Mouse (Mus musculus): ENCODE measurements around the gene Elf1. TPM values are rescaled to one million over a fixed set of nuclear protein-coding genes. Genes with fewer than 3 reads are reported as not detected.
A peak's percentile ranks its signal among the peaks of the same experiment; 100 is the strongest.

Gene Elf1
- polyA plus RNA-seq, 1 experiment: 3.6 TPM

DNA sequence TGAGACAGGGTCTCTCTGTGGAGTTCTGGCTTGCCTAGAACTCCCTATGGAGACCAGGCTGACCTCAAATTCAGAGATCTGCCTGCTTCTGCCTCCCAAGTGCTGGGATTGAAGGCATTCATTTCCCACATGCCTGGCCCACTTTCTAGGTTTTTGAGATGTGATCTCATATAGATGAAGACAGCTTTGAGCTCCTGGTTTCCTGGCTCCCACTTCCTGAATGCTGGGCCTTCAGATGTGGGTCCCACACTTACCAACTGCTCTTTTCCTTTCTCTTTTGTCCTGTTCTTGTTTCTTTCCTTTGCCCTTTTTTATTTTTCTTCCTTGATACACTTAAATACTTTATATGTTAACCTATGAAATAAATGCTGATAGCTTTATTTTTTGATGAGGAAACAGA lies 56.9 kb downstream of the Elf1 start:
- Histone ChIP-seq H3K4me2 (ENCODE audit: low read depth) (no peak overlapping the region), H3K36me3 (ENCODE audit: control insufficient read depth, insufficient read depth) (no peaks in the 10 kb centered on the region), H3K4me3 (no peak overlapping the region), H3ac (ENCODE audit: control insufficient read depth, insufficient read length) (no peak overlapping the region), H3K79me2 (ENCODE audit: control insufficient read depth, insufficient read depth) (no peaks in the 10 kb centered on the region), H3K27me3 (ENCODE audit: control insufficient read depth, insufficient read depth, insufficient read length) (no peaks in the 10 kb centered on the region)
- no peak for TF ChIP-seq MYOD1 (IDR thresholded peaks at IDR 0.05; ENCODE audit: control insufficient read depth in 1 of 3, insufficient read length in 2 of 3, low read depth in 2 of 3)
- no peak for TF ChIP-seq MYOG (IDR thresholded peaks at IDR 0.05; ENCODE audit: control insufficient read depth in 1 of 3, insufficient read depth in 1 of 3, insufficient read length in 2 of 3, low read depth in 2 of 3)
- no peak for TF ChIP-seq REST (IDR thresholded peaks at IDR 0.05; ENCODE audit: insufficient read depth, insufficient read length)
- TF ChIP-seq USF1 (IDR thresholded peaks at IDR 0.05; ENCODE audit: low read depth): no peak
- no peak for TF ChIP-seq POLR2A (IDR thresholded peaks at IDR 0.05; ENCODE audit: insufficient read length, low read depth)
- TF ChIP-seq SRF (IDR thresholded peaks at IDR 0.05; ENCODE audit: control insufficient read depth, insufficient read length, low read depth): no peak
- no peak for TF ChIP-seq POLR2AphosphoS2 (IDR thresholded peaks at IDR 0.05; ENCODE audit: insufficient read length, low read depth)
- TF ChIP-seq TCF3 (IDR thresholded peaks at IDR 0.05; ENCODE audit: insufficient read length, low read depth): no peak
- no peak for TF ChIP-seq TCF12 (IDR thresholded peaks at IDR 0.05; ENCODE audit: insufficient read depth, poor library complexity, severe bottlenecking)
- TF ChIP-seq CEBPB (IDR thresholded peaks at IDR 0.05; ENCODE audit: insufficient read depth, poor library complexity, severe bottlenecking): no peak
- no peak for TF ChIP-seq E2F4 (IDR thresholded peaks at IDR 0.05; ENCODE audit: insufficient read depth)

DNA sequence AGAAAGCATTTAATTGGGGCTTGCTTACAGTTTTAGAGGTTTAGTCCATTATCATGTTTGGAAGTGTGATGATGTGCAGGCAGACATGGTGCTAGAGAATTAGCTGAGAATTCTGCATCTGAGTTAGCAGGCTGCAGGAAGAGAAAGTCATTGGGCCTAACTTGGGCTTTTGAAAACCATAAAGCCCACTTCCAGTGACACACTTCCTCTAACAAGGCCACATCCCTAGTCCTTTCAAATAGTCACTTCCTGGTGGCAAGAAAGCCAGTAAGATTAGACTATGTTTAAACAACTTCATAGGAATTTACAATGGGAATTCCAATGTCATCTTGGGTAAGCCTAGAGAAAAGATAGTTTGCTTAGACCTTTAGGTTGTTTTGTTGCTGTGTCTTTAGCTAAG lies 60.6 kb downstream of the Elf1 start:
- no peak for TF ChIP-seq REST (IDR thresholded peaks at IDR 0.05; ENCODE audit: insufficient read depth, insufficient read length)
- no peak for TF ChIP-seq TCF12 (IDR thresholded peaks at IDR 0.05; ENCODE audit: insufficient read depth, poor library complexity, severe bottlenecking)
- no peak for TF ChIP-seq USF1 (IDR thresholded peaks at IDR 0.05; ENCODE audit: low read depth)
- TF ChIP-seq MYOD1 (IDR thresholded peaks at IDR 0.05; ENCODE audit: control insufficient read depth in 1 of 3, insufficient read length in 2 of 3, low read depth in 2 of 3): no peak
- no peak for TF ChIP-seq POLR2AphosphoS2 (IDR thresholded peaks at IDR 0.05; ENCODE audit: insufficient read length, low read depth)
- no peak for TF ChIP-seq CEBPB (IDR thresholded peaks at IDR 0.05; ENCODE audit: insufficient read depth, poor library complexity, severe bottlenecking)
- no peak for TF ChIP-seq MAX (IDR thresholded peaks at IDR 0.05; ENCODE audit: low read depth)
- TF ChIP-seq SRF (IDR thresholded peaks at IDR 0.05; ENCODE audit: control insufficient read depth, insufficient read length, low read depth): no peak
- no peak overlapping the region for H3ac ChIP-seq (ENCODE audit: control insufficient read depth, insufficient read length)
- no peaks in the 10 kb centered on the region for H3K79me2 ChIP-seq (ENCODE audit: control insufficient read depth, insufficient read depth)
- H3K36me3 ChIP-seq (ENCODE audit: control insufficient read depth, insufficient read depth): no peaks in the 10 kb centered on the region
- no peak overlapping the region for H3K4me3 ChIP-seq
- no peaks in the 10 kb centered on the region for H3K27me3 ChIP-seq (ENCODE audit: control insufficient read depth, insufficient read depth, insufficient read length)
- no peak overlapping the region for H3K4me2 ChIP-seq (ENCODE audit: low read depth)

DNA sequence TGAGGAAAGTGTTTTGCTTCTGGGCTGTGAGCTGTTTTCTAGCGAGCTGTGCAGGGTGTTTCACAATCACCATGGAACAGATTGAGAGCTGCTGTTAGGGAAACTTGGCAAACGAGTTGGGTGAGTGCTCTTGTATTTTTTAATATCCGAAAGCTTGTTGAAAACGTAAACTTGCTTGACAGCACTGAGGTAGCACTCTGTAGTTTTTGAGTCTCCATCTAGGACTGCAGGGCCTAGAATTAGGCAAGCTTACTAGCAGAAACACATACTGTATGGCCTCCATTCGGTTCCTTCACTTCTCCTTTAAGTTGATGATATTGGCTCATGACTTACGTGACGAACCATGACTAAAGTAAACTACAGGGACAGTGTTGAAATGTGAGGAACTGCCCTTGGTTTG lies 68.3 kb downstream of the Elf1 start:
- H3K36me3 ChIP-seq (ENCODE audit: control insufficient read depth, insufficient read depth): no peaks in the 10 kb centered on the region
- no peak for TF ChIP-seq REST (IDR thresholded peaks at IDR 0.05; ENCODE audit: insufficient read depth, insufficient read length)
- no peak for TF ChIP-seq TCF12 (IDR thresholded peaks at IDR 0.05; ENCODE audit: insufficient read depth, poor library complexity, severe bottlenecking)
- no peak for TF ChIP-seq MAX (IDR thresholded peaks at IDR 0.05; ENCODE audit: low read depth)
- TF ChIP-seq POLR2A (IDR thresholded peaks at IDR 0.05; ENCODE audit: insufficient read length, low read depth): no peak
- TF ChIP-seq E2F4 (IDR thresholded peaks at IDR 0.05; ENCODE audit: insufficient read depth): no peak
- no peak for TF ChIP-seq SRF (IDR thresholded peaks at IDR 0.05; ENCODE audit: control insufficient read depth, insufficient read length, low read depth)
- TF ChIP-seq USF1 (IDR thresholded peaks at IDR 0.05; ENCODE audit: low read depth): no peak
- no peak for TF ChIP-seq MYOG (IDR thresholded peaks at IDR 0.05; ENCODE audit: control insufficient read depth in 1 of 3, insufficient read depth in 1 of 3, insufficient read length in 2 of 3, low read depth in 2 of 3)
- TF ChIP-seq CEBPB (IDR thresholded peaks at IDR 0.05; ENCODE audit: insufficient read depth, poor library complexity, severe bottlenecking): no peak
- TF ChIP-seq MYOD1 (IDR thresholded peaks at IDR 0.05; ENCODE audit: control insufficient read depth in 1 of 3, insufficient read length in 2 of 3, low read depth in 2 of 3): no peak
- no peak for TF ChIP-seq TCF3 (IDR thresholded peaks at IDR 0.05; ENCODE audit: insufficient read length, low read depth)
- TF ChIP-seq POLR2AphosphoS2 (IDR thresholded peaks at IDR 0.05; ENCODE audit: insufficient read length, low read depth): no peak
- no peak overlapping the region for H3K4me3 ChIP-seq
- H3K27me3 ChIP-seq (ENCODE audit: control insufficient read depth, insufficient read depth, insufficient read length): no peaks in the 10 kb centered on the region
- no peak overlapping the region for H3ac ChIP-seq (ENCODE audit: control insufficient read depth, insufficient read length)
- H3K79me2 ChIP-seq (ENCODE audit: control insufficient read depth, insufficient read depth): no peaks in the 10 kb centered on the region
- no peak overlapping the region for H3K4me2 ChIP-seq (ENCODE audit: low read depth)

DNA sequence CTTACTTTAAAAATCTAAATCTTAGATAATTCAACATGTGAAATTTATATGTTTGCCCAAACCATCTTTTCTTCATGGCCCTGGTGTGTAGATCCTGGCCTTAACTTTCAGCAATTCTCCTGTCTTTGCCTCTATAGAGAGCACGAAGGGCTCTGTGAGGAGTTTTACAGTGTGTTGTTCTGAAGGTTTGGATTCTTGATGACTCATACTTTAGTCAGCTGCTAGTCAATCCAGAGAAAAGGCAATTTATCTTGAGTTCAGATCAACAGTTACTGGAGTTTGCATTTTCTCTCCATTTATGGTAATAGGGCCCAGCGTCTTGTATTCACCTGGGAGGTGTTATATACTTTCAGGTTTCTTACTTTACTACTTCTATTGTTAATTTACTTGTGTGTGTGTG lies 70.9 kb downstream of the Elf1 start:
- Histone ChIP-seq H3K4me3 (no peak overlapping the region), H3K79me2 (ENCODE audit: control insufficient read depth, insufficient read depth) (peaks cover 5% of the 10 kb centered on the region), H3K27me3 (ENCODE audit: control insufficient read depth, insufficient read depth, insufficient read length) (no peaks in the 10 kb centered on the region), H3K4me2 (ENCODE audit: low read depth) (peak overlapping the region; percentile 12), H3ac (ENCODE audit: control insufficient read depth, insufficient read length) (no peak overlapping the region), H3K36me3 (ENCODE audit: control insufficient read depth, insufficient read depth) (no peaks in the 10 kb centered on the region)
- TF ChIP-seq USF1 (IDR thresholded peaks at IDR 0.05; ENCODE audit: low read depth) (no peak), TCF3 (IDR thresholded peaks at IDR 0.05; ENCODE audit: insufficient read length, low read depth) (no peak), SRF (IDR thresholded peaks at IDR 0.05; ENCODE audit: control insufficient read depth, insufficient read length, low read depth) (no peak), TCF12 (IDR thresholded peaks at IDR 0.05; ENCODE audit: insufficient read depth, poor library complexity, severe bottlenecking) (no peak), REST (IDR thresholded peaks at IDR 0.05; ENCODE audit: insufficient read depth, insufficient read length) (no peak), MYOD1 (IDR thresholded peaks at IDR 0.05; ENCODE audit: control insufficient read depth in 1 of 3, insufficient read length in 2 of 3, low read depth in 2 of 3) (no peak), POLR2AphosphoS2 (IDR thresholded peaks at IDR 0.05; ENCODE audit: insufficient read length, low read depth) (no peak), E2F4 (IDR thresholded peaks at IDR 0.05; ENCODE audit: insufficient read depth) (no peak)

DNA sequence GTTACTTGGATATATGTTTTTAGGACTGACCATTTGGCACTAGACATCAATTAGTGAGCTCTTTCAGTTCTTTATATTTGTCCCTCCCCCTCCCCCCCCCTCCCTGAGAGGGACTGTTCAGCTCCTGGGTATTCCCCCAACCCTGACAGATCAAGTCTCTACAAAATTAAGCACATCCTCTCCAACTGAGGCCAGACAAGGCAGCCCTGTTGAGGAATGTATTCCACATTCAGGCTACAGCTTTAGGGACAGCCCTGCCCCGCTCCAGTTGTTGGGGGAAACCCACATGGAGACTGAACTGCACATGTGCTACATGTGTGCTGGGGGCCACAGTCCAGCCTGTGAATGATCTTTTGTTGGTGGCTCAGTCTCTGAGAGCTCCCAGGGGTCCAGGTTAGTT lies 71.9 kb downstream of the Elf1 start:
- no peak for TF ChIP-seq REST (IDR thresholded peaks at IDR 0.05; ENCODE audit: insufficient read depth, insufficient read length)
- peak in 1 of 3 experiments; percentile 35 for TF ChIP-seq MYOG (IDR thresholded peaks at IDR 0.05; ENCODE audit: control insufficient read depth in 1 of 3, insufficient read depth in 1 of 3, insufficient read length in 2 of 3, low read depth in 2 of 3)
- H3K79me2 ChIP-seq (ENCODE audit: control insufficient read depth, insufficient read depth): peaks cover 5% of the 10 kb centered on the region
- H3K4me2 ChIP-seq (ENCODE audit: low read depth): no peak overlapping the region
- H3K36me3 ChIP-seq (ENCODE audit: control insufficient read depth, insufficient read depth): no peaks in the 10 kb centered on the region
- no peak overlapping the region for H3K4me3 ChIP-seq
- H3ac ChIP-seq (ENCODE audit: control insufficient read depth, insufficient read length): no peak overlapping the region
- H3K27me3 ChIP-seq (ENCODE audit: control insufficient read depth, insufficient read depth, insufficient read length): no peaks in the 10 kb centered on the region

Data from myocyte (in vitro differentiated cells).